Mouse (Mus musculus) lung, embryonic 16.5 days (tissue): ENCODE measurements around the gene Stk39. TPM values are rescaled to one million over a fixed set of nuclear protein-coding genes. Genes with fewer than 3 reads are reported as not detected.

Source experiments
- ATAC-seq: fragments of 200-750 bp; cut with Nextera tagmentation; 2 replicates; pipeline ENCODE4 v1.8.0; 2017; ENCODE audit warnings: low read depth, mild to moderate bottlenecking, moderate library complexity
- H3K27ac ChIP-seq: fragments of 300-500 bp; sonication (generic); 2 replicates; pipeline ENCODE4 v1.5.1; 2014; ENCODE audit warnings: mild to moderate bottlenecking, control low read depth, low read length
- H3K27me3 ChIP-seq: fragments of 300-500 bp; sonication (generic); 2 replicates; pipeline ENCODE4 v1.6.1; 2014; ENCODE audit warnings: low read depth, low read length, mixed read lengths; ENCODE audit not compliant: control insufficient read depth, insufficient read depth
- H3K36me3 ChIP-seq: fragments of 300-500 bp; sonication (generic); 2 replicates; pipeline ENCODE4 v1.6.1; 2014; ENCODE audit warnings: low read length; ENCODE audit not compliant: control insufficient read depth, insufficient read depth
- H3K4me1 ChIP-seq: fragments of 300-500 bp; sonication (generic); replicated peaks from 2 replicates; pipeline ENCODE4 v1.6.1; 2014; ENCODE audit warnings: low read length, mixed read lengths; ENCODE audit not compliant: control insufficient read depth, insufficient read depth
- H3K4me2 ChIP-seq: fragments of 300-500 bp; sonication (generic); 2 replicates; pipeline ENCODE4 v1.6.1; 2014; ENCODE audit warnings: low read depth, low read length, control low read depth
- H3K4me3 ChIP-seq: fragments of 300-500 bp; sonication (generic); 2 replicates; pipeline ENCODE4 v1.5.1; 2014; ENCODE audit warnings: mild to moderate bottlenecking, low read length, control low read depth
- H3K9ac ChIP-seq: fragments of 300-500 bp; sonication (generic); 2 replicates; pipeline ENCODE4 v1.6.1; 2014; ENCODE audit warnings: low read length, control low read depth
- H3K9me3 ChIP-seq: fragments of 300-500 bp; sonication (generic); 2 replicates; pipeline ENCODE4 v1.6.1; 2016; ENCODE audit warnings: low read length; ENCODE audit not compliant: control insufficient read depth
- WGBS: fragments of 180-500 bp; shearing (Covaris S2); extraction: QIAGEN DNeasy Blood & Tissue Kit; methylation state at CpG from one replicate; pipeline ENCODE4 v1.1.7; 2014; 5-methylcytosine and 5-hydroxymethylcytosine counted together
- polyA plus RNA-seq: library from polyadenylated mRNA; unstranded; fragments of >200 nt; fragmentation: Nextera tagmentation; extraction: Ambion mirVana; gene quantifications from 2 replicates; pipeline ENCODE4 v1.2.1, GENCODE M21; 2015

The Stk39 gene
- 7.9 and 13.0 TPM in 2 replicates for polyA plus RNA-seq

DNA sequence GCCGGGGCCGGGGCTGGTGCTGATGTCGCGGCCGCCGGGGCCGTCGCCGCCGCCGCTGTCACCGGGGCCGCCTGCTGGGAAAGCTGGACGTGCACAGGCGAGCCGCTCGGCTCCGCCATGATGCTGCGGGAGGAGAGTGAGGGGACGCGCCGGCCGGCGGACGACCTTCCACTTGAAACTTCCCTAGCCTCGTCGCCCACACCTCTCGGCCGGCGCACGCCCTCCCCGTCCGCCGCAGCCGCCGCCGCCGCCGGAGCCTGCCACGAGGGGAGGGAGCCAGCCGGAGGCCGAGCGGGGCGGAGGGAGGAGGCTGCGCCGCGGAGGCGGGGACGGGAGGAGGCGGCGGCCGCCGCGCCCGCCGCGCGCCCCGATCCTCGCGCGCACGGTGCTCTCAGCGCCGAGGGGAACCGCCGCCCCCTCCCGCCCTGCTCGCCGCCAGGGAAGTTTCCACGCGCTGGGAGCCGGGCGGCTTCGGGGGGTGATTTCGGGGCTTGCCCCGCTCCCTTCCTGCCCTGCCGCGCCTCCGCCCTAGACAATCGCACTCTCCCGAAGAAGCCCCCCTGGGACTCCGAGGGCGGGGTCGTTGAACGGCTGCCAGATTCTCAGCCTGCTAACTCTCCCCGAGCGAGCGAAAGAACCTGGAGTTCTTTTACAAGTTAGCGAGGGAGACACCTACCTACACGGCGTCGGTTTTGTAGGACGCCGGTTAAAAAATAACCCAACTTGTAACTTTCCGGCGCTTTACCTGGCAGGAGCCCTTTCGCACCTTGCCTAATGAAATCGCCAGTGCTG, at the start of gene Stk39:
Gene Stk39, minus strand, starts transcription at position 510 of the 792 bp plus-strand sequence.
- peaks cover 21% of the 10 kb centered on the region for H3K4me1 ChIP-seq
- peak within 1 kb of the TSS; percentile 86 for H3K9ac ChIP-seq
- H3K4me3 ChIP-seq: peak within 1 kb of the TSS; percentile 88
- H3K27me3 ChIP-seq: no peaks in the 10 kb centered on the region
- no peaks in the 10 kb centered on the region for H3K36me3 ChIP-seq
- no peaks in the 10 kb centered on the region for H3K9me3 ChIP-seq
- ATAC-seq: peak; percentile 87
- H3K27ac ChIP-seq: peak within 1 kb of the TSS; percentile 87
- peak within 1 kb of the TSS; percentile 98 for H3K4me2 ChIP-seq
- under 1% methylated on average over 54 of the region's 99 CpGs for WGBS

GRCm38 (mm10) chr2:68515409-68515808, 43.3 kb upstream of the Stk39 start:
- Histone ChIP-seq H3K27me3 (no peaks in the 10 kb centered on the region), H3K9ac (no peak overlapping the region), H3K4me1 (no peaks in the 10 kb centered on the region), H3K4me3 (no peak overlapping the region), H3K9me3 (no peaks in the 10 kb centered on the region), H3K4me2 (no peak overlapping the region), H3K27ac (no peak overlapping the region), H3K36me3 (no peaks in the 10 kb centered on the region)
- 62% methylated on average over 2 of the region's 2 CpGs for WGBS
- ATAC-seq: no peak

DNA sequence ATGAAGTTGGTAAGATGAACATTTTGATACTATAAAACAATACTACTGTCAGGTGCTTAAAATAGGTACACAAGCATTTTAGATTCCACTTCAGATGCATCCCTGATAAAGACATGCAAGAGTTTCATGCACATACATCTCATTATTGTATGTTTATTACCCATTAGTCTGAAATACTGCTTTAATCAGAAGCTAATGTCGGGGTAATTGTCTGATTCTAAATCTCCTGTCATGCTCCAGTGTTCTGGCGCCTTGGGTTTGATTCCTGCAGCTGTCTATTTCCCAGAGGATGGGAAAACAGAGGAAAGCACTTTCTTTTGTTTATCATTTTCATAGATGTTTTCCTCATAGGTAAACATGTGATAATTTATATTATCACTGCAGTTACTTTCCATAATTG, 31.1 kb upstream of the Stk39 start:
- Histone ChIP-seq H3K4me2 (no peak overlapping the region), H3K9ac (no peak overlapping the region), H3K27me3 (no peaks in the 10 kb centered on the region), H3K27ac (no peak overlapping the region), H3K36me3 (no peaks in the 10 kb centered on the region), H3K4me1 (no peaks in the 10 kb centered on the region), H3K9me3 (no peaks in the 10 kb centered on the region), H3K4me3 (no peak overlapping the region)
- ATAC-seq: no peak
- WGBS: 54% methylated on average over 2 of the region's 2 CpGs

GRCm38 (mm10) chr2:68502734-68503133, 30.7 kb upstream of the Stk39 start:
- WGBS: 74% methylated on average over 4 of the region's 4 CpGs
- H3K9ac ChIP-seq: no peak overlapping the region
- no peak overlapping the region for H3K27ac ChIP-seq
- H3K4me3 ChIP-seq: no peak overlapping the region
- no peaks in the 10 kb centered on the region for H3K4me1 ChIP-seq
- no peaks in the 10 kb centered on the region for H3K27me3 ChIP-seq
- no peaks in the 10 kb centered on the region for H3K36me3 ChIP-seq
- no peaks in the 10 kb centered on the region for H3K9me3 ChIP-seq
- no peak overlapping the region for H3K4me2 ChIP-seq
- ATAC-seq: no peak

GRCm38 (mm10) chr2:68502236-68502635, 30.2 kb upstream of the Stk39 start:
- H3K4me1 ChIP-seq: no peaks in the 10 kb centered on the region
- H3K4me3 ChIP-seq: no peak overlapping the region
- no peak overlapping the region for H3K4me2 ChIP-seq
- H3K9me3 ChIP-seq: no peaks in the 10 kb centered on the region
- no peak overlapping the region for H3K27ac ChIP-seq
- no peak for ATAC-seq
- H3K9ac ChIP-seq: no peak overlapping the region
- 58% methylated on average over 2 of the region's 2 CpGs for WGBS
- no peaks in the 10 kb centered on the region for H3K27me3 ChIP-seq
- H3K36me3 ChIP-seq: no peaks in the 10 kb centered on the region

GRCm38 (mm10) chr2:68486275-68486674, 14.2 kb upstream of the Stk39 start:
- Histone ChIP-seq H3K9ac (no peak overlapping the region), H3K27ac (no peak overlapping the region), H3K4me1 (no peaks in the 10 kb centered on the region), H3K4me3 (no peak overlapping the region), H3K4me2 (no peak overlapping the region), H3K36me3 (no peaks in the 10 kb centered on the region), H3K9me3 (no peaks in the 10 kb centered on the region), H3K27me3 (no peaks in the 10 kb centered on the region)
- ATAC-seq: no peak
- WGBS: 76% methylated on average over 4 of the region's 4 CpGs

GRCm38 (mm10) chr2:68485141-68485540, 13.1 kb upstream of the Stk39 start:
- Histone ChIP-seq H3K9ac (no peak overlapping the region), H3K4me1 (no peaks in the 10 kb centered on the region), H3K27me3 (no peaks in the 10 kb centered on the region), H3K36me3 (no peaks in the 10 kb centered on the region), H3K4me2 (no peak overlapping the region), H3K9me3 (no peaks in the 10 kb centered on the region), H3K27ac (no peak overlapping the region), H3K4me3 (no peak overlapping the region)
- 42% methylated on average over 4 of the region's 4 CpGs for WGBS
- no peak for ATAC-seq

GRCm38 (mm10) chr2:68482896-68483295, 10.8 kb upstream of the Stk39 start:
- Histone ChIP-seq H3K4me2 (no peak overlapping the region), H3K4me1 (no peaks in the 10 kb centered on the region), H3K4me3 (no peak overlapping the region), H3K27ac (no peak overlapping the region), H3K27me3 (no peaks in the 10 kb centered on the region), H3K9ac (no peak overlapping the region), H3K9me3 (no peaks in the 10 kb centered on the region), H3K36me3 (no peaks in the 10 kb centered on the region)
- no peak for ATAC-seq
- WGBS: 86% methylated on average over 5 of the region's 5 CpGs

DNA sequence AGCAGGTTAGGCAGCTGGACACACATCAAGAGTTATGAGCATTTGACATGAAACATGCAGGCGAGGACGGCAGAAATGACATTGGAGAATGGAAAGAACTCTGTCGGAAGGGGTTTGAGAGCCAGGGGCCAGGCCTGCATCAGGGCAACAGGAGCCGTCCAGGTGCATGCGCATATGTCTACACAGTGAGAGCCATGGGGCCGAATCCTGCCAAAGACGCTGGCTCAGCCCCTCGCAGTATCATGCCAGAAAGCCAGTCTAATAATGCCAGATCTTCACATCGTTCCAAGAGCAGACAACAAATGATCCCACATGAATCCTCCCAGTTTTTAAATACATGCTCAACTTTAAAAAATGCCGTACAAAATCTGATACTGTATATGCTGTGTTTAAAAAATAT, 7.8 kb upstream of the Stk39 start:
- Histone ChIP-seq H3K27me3 (no peaks in the 10 kb centered on the region), H3K4me3 (no peak overlapping the region), H3K9ac (no peak overlapping the region), H3K9me3 (no peaks in the 10 kb centered on the region), H3K27ac (no peak overlapping the region), H3K4me2 (no peak overlapping the region), H3K36me3 (no peaks in the 10 kb centered on the region), H3K4me1 (no peaks in the 10 kb centered on the region)
- no peak for ATAC-seq
- 83% methylated on average over 10 of the region's 10 CpGs for WGBS
